Mouse (Mus musculus) hindbrain, embryonic 10.5 days (tissue): ENCODE measurements at regions not wholly inside any gene's neighbourhood (a gene's known extent, or its start where the extent isn't known, plus 50 kb on each side); places are given as distances from the start of the nearest gene placed in this dataset.
"Not testable (repeated sequence)": the region's sequence is repeated elsewhere in the genome, so short reads cannot be mapped to it uniquely, and the experiment has no call there.

ENCODE experiments used
- DNase-seq: peaks from one replicate; pipeline ENCODE4 v3.0.0-alpha.2; 2017; ENCODE audit warnings: low spot score
- H3K27ac ChIP-seq: fragments of 300-500 bp; sonication (generic); 2 replicates; pipeline ENCODE4 v1.5.1; 2016; ENCODE audit warnings: mild to moderate bottlenecking, moderate library complexity
- H3K27me3 ChIP-seq: fragments of 300-500 bp; sonication (generic); 2 replicates; pipeline ENCODE4 v1.6.1; 2016; ENCODE audit warnings: mild to moderate bottlenecking; ENCODE audit not compliant: poor library complexity, insufficient read depth, severe bottlenecking
- H3K36me3 ChIP-seq: fragments of 300-500 bp; sonication (generic); 2 replicates; pipeline ENCODE4 v1.6.1; 2016; ENCODE audit warnings: mild to moderate bottlenecking, moderate library complexity
- H3K4me1 ChIP-seq: fragments of 300-500 bp; sonication (generic); replicated peaks from 2 replicates; pipeline ENCODE4 v1.6.1; 2016; ENCODE audit warnings: mild to moderate bottlenecking
- H3K4me3 ChIP-seq: fragments of 300-500 bp; sonication (generic); 2 replicates; pipeline ENCODE4 v1.5.1; 2016; ENCODE audit warnings: mild to moderate bottlenecking, moderate library complexity
- H3K9me3 ChIP-seq: fragments of 300-500 bp; sonication (generic); 2 replicates; pipeline ENCODE4 v1.6.1; 2016; ENCODE audit warnings: mild to moderate bottlenecking, moderate library complexity
- WGBS: fragments of 180-500 bp; shearing (Covaris S2); methylation state at CpG from one replicate; pipeline ENCODE4 v1.1.7; 2016; 5-methylcytosine and 5-hydroxymethylcytosine counted together

DNA sequence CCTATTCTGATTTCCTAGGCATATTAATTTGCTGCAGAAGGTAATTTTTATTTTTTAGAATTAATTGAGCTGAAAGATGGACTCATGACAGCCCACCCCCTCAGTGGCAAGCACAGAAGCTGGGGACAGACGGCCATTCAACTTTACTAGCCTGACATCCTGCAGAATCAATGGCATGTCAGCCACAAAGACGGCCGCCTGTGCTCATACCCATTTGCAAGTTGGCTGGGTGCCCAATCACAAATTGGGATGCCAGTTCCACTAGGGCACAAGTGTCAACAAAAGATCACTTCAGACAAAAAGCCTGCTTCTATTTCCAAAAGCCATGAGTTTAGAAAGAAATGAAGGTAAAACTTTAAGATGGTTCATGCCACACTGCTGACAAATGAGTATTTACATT is 447.0 kb downstream of the Nova1 start:
- Histone ChIP-seq H3K9me3 (no peaks in the 10 kb centered on the region), H3K36me3 (no peaks in the 10 kb centered on the region), H3K4me1 (no peaks in the 10 kb centered on the region), H3K4me3 (no peak overlapping the region), H3K27me3 (no peaks in the 10 kb centered on the region), H3K27ac (no peak overlapping the region)
- no peak for DNase-seq
- 51% methylated on average over 3 of the region's 3 CpGs for WGBS

DNA sequence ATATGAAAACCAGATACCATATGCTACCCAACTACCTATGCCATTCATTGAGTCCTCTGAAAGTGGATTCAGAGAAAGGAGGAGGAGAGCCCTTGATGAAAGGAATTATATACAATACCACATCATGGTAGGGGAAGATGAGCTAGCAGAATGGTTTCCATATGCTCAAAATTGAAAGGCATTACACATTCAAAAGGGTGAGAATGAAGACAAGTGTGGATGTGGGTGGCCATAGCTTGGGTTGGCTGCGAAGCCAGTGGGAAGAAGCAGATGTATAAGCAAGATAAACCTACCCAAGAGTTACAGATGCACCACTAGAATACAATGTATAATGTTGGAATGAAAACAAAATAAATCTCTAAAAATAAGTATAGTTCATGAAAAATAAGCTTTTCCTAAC is 485.4 kb downstream of the Nova1 start:
- Histone ChIP-seq H3K4me3 (no peak overlapping the region), H3K4me1 (no peaks in the 10 kb centered on the region), H3K27me3 (no peaks in the 10 kb centered on the region), H3K27ac (no peak overlapping the region), H3K9me3 (no peaks in the 10 kb centered on the region), H3K36me3 (no peaks in the 10 kb centered on the region)
- DNase-seq = no peak
- 98% methylated on average over 1 of the region's 1 CpGs for WGBS

DNA sequence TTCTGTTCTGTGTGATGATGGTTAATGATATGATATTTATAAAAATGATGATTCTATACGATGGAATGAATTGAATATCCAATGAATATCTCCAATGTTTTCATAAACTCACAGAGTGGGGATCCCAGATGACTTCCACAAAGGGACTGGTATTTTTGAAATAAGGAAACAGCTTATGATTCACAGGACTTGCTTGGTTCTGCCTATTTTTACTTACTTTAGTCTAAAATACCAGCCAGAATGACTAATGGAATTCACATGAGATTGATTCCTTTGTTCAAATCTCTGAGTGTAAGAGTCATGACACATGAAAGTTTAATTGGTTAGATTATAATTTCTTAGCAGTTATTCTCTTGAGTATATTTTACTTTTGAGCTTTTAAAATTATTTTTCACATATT is 490.9 kb downstream of the Nova1 start:
- WGBS = 83% methylated on average over 1 of the region's 1 CpGs
- H3K27me3 ChIP-seq = no peaks in the 10 kb centered on the region
- no peak for DNase-seq
- H3K9me3 ChIP-seq = no peaks in the 10 kb centered on the region
- H3K36me3 ChIP-seq = no peaks in the 10 kb centered on the region
- H3K4me3 ChIP-seq = no peak overlapping the region
- no peaks in the 10 kb centered on the region for H3K4me1 ChIP-seq
- H3K27ac ChIP-seq = no peak overlapping the region

DNA sequence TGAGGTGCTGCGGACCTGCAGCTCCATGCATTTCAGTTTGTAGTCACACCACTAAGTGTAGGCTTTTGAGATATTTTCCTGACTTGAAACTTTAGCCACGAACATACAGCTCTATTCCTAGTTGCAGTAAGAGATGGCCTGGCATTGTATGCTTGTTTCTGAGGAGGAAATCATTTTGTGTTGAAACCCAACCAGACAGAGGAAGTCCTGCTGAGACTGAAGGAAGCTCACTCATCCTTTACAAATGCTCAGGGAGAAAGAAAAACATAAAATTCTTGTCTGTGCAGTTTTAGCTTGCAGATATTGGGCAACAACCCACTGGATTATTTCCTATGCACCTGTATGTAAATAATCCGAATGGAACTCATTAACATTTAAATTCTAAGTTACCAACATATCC is 495.5 kb downstream of the Nova1 start:
- H3K4me3 ChIP-seq = no peak overlapping the region
- 79% methylated on average over 3 of the region's 3 CpGs for WGBS
- no peaks in the 10 kb centered on the region for H3K4me1 ChIP-seq
- DNase-seq = no peak
- H3K9me3 ChIP-seq = no peaks in the 10 kb centered on the region
- no peaks in the 10 kb centered on the region for H3K36me3 ChIP-seq
- no peaks in the 10 kb centered on the region for H3K27me3 ChIP-seq
- H3K27ac ChIP-seq = no peak overlapping the region

DNA sequence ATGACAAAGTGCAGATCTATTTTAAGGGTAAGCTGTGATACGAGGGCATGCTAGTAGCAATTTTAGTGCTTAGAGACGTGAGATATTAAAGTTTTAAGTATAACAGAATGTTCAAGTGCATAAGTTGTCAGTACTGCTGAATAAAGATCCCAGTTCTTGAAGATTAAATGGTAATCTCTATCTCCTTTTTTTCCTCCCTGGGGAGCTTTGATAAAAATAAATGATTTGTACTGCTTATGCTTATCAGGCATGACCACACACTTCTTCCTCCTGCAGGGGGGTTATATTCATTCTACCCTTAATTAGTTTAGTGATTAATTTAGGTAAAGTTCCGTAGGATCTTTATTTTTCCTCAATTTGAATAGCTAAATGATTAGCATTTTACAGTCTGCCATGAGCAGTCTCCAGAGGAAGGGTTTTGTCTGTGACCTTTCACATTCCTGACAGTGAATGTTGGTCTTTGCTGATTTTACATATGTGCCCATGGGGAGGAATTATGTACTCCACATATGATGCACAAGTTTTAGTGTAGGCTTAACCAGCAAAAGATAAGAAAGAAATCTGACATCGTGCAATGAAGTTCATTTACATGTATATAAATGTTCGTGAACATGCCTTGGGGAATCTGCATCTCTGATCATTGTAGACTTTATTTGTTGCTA is 515.5 kb downstream of the Nova1 start:
- WGBS = 84% methylated on average over 5 of the region's 5 CpGs
- no peaks in the 10 kb centered on the region for H3K27me3 ChIP-seq
- no peak for DNase-seq
- H3K9me3 ChIP-seq = no peaks in the 10 kb centered on the region
- no peaks in the 10 kb centered on the region for H3K36me3 ChIP-seq
- no peaks in the 10 kb centered on the region for H3K4me1 ChIP-seq
- no peak overlapping the region for H3K27ac ChIP-seq
- H3K4me3 ChIP-seq = no peak overlapping the region

DNA sequence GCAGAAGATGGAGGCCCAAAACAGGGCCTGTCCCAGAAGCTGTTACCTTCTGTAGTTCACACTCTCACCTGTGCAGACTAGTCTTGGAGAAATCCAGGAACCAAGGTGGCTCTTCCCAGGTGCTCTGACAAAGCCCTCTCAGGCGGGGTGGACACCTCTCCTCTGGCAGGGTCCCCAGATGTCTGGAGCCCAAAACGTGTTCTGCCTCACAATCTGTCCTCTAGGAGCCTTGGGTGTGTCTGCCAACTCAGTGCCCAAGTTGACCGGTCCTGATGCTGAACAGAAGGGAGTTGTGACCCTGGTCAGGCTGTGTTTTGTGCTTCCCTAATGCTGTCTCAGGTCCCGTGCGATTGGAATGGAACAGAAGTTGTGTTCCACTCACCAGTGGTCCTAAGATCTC is 519.8 kb downstream of the Nova1 start:
- H3K36me3 ChIP-seq = no peaks in the 10 kb centered on the region
- H3K27me3 ChIP-seq = no peaks in the 10 kb centered on the region
- no peaks in the 10 kb centered on the region for H3K4me1 ChIP-seq
- H3K9me3 ChIP-seq = no peaks in the 10 kb centered on the region
- DNase-seq = no peak
- no peak overlapping the region for H3K27ac ChIP-seq
- WGBS = 86% methylated on average over 5 of the region's 5 CpGs
- H3K4me3 ChIP-seq = no peak overlapping the region

DNA sequence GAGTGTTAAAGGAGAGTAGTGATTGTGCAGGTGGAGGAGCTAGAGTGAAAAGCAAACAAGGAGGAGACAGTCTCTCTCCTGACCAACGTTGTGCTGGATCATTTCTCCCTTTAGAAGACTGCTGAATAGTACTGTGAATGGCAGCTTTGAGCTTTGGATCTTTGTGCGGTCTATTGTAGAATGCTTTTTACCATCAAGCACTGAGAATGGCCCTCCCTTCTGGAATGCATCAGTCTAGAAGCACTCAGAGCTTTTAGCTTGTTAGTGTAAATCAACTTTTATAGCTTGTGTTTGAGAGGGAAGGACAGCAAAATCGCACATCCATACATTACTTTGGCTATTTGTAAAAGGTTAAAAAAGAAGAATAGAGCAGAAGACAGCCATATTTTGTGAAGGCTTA is 534.2 kb downstream of the Nova1 start:
- Histone ChIP-seq H3K4me3 (no peak overlapping the region), H3K36me3 (no peaks in the 10 kb centered on the region), H3K4me1 (no peaks in the 10 kb centered on the region), H3K27me3 (no peaks in the 10 kb centered on the region), H3K27ac (no peak overlapping the region), H3K9me3 (no peaks in the 10 kb centered on the region)
- WGBS = 67% methylated on average over 3 of the region's 3 CpGs
- no peak for DNase-seq

DNA sequence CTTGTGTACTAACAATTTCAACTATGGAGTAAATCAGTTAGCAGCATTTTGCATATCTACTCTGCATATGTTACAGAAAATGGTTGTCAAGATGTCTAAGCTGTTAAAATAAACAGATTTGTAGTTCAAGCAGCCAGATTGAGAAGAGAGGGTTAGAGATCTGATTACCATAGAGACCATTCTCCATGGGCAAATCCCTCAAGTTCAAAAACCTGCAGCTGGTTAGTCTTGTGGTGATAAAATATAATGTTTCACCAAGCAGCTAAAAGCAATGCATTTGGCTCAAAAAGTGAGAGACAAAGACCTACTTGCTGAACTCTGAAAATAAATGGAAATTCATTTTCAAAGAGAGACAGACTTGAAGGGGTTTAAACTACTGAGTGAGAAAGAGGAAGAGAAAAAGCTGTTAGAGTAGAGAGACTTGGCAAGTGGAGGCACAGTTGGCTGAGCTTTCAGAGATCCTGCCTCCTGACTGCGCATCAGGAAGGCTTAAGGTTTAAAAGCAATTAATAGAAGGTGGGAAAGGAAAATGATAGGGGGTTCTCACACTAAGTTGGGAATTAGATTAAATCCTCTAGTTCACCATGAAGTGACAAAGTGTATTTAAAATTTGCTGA is 570.2 kb downstream of the Nova1 start:
- 83% methylated on average over 1 of the region's 1 CpGs for WGBS
- DNase-seq = no peak
- Histone ChIP-seq H3K9me3 (no peaks in the 10 kb centered on the region), H3K36me3 (no peaks in the 10 kb centered on the region), H3K4me1 (no peaks in the 10 kb centered on the region), H3K27ac (no peak overlapping the region), H3K4me3 (no peak overlapping the region), H3K27me3 (no peaks in the 10 kb centered on the region)

DNA sequence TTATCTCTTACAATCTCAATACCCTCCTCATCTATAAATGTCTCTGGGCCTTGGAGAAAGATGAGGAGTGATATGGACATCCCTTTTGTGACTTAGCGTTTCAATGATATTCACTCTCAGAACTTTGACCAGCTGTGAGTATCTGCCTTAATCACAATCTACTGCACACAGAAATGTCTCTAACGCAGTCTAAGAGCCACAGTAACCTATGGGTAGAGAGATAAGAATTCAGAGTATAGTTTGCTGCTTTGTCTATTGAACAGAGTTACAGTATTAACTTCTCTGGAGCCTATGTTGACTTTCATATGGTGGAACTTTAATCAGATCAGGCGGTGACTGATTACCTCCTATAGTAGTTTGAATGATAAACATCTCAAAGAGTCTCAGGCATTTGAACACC is 573.8 kb downstream of the Nova1 start:
- H3K4me3 ChIP-seq = no peak overlapping the region
- WGBS = 91% methylated on average over 3 of the region's 3 CpGs
- H3K4me1 ChIP-seq = no peaks in the 10 kb centered on the region
- H3K9me3 ChIP-seq = no peaks in the 10 kb centered on the region
- H3K36me3 ChIP-seq = no peaks in the 10 kb centered on the region
- no peaks in the 10 kb centered on the region for H3K27me3 ChIP-seq
- no peak for DNase-seq
- H3K27ac ChIP-seq = no peak overlapping the region

DNA sequence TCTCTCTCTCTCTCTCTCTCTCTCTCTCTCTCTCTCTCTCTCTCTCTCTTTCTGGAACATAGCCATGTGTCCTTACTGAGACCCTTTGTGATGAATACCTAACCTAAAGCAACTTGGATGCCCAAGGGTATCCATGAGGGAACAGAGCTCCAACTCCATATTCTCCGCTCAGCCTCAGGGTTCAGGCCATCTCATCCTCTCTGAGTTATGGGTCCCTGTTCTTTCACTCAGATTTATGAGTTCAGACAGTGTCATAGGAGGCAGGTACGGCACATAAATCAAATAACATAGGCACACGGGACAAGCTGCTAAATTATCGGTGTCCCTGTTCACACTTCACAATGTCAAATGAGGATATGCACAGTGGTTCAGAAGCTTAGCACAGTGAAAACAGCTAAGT is 586.4 kb downstream of the Nova1 start:
- Histone ChIP-seq H3K27ac (no peak overlapping the region), H3K9me3 (no peaks in the 10 kb centered on the region), H3K4me3 (no peak overlapping the region), H3K36me3 (no peaks in the 10 kb centered on the region), H3K27me3 (no peaks in the 10 kb centered on the region), H3K4me1 (no peaks in the 10 kb centered on the region)
- no peak for DNase-seq
- WGBS = 88% methylated on average over 4 of the region's 4 CpGs

DNA sequence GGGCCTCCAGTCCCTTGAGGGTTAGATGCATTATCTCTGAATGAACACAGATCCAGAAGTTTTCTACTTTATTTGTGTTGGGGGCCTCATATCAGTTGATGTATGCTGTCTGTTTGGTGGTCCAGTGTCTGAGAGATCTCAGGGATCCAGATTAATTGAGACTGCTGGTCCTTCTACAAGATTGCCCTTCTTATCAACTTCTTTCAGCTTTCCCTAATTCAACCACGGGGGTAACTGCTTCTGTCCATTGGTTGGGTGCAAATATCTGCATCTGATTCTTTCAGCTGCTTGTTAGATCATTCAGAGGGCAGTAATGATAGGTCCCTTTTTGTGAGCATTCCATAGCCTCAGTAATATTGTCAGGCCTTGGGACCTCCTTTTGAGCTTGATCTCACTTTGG is 603.4 kb downstream of the Nova1 start:
- H3K27me3 ChIP-seq, H3K4me1 ChIP-seq, H3K36me3 ChIP-seq, H3K27ac ChIP-seq, DNase-seq, H3K4me3 ChIP-seq, H3K9me3 ChIP-seq: not testable (repeated sequence)
- WGBS = 81% methylated on average over 1 of the region's 1 CpGs

DNA sequence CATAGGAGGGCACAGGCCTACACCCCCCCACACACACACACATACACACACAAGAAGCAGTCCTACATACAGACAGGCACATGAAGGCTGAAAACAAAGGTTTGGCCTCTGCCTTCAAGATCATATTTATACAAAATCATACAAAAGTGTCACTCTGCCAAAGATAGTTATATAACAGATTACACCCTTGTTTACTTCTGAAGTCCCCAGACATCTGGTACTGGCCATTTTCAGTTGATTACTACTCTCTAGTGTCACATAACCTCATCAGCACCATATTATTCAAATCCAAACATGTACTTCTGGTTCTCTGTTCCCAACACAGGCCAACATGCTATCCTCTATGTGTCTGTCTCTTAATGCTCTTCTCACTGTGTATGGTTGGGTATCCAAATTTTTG is 619.7 kb downstream of the Nova1 start:
- no peaks in the 10 kb centered on the region for H3K9me3 ChIP-seq
- no peaks in the 10 kb centered on the region for H3K36me3 ChIP-seq
- H3K4me3 ChIP-seq = no peak overlapping the region
- no peak overlapping the region for H3K27ac ChIP-seq
- H3K27me3 ChIP-seq = no peaks in the 10 kb centered on the region
- H3K4me1 ChIP-seq = no peaks in the 10 kb centered on the region
- no peak for DNase-seq

DNA sequence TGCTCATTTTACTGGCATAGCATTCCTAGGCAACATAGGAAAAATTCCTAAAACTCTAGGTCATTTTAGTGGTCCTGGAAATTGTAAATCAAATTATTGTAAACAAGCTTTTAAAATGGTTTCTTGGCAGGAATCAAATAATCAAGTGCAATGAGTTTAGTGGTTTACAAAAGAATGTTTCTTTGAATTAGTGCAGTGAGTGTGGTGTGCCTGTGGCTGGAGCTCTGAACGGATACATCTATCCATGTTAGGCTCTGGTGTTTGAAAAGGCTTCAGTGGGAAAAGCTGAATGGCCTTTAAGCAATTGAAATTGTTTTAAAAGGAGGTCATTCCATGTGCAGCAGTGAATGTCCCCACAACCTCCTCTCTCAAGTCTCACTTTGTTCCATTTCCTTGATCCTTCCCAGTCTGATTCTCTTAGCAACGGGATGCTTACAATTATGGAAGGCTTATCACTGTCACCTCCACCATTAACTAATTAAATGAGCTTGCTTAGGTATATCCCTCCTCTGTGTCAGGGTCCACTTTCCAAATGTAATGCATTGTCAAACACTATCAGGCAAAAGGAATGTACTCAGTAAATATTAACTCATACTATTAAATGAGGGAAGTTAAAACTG is 621.1 kb downstream of the Nova1 start:
- Histone ChIP-seq H3K27me3 (no peaks in the 10 kb centered on the region), H3K4me1 (no peaks in the 10 kb centered on the region), H3K4me3 (no peak overlapping the region), H3K9me3 (no peaks in the 10 kb centered on the region), H3K27ac (no peak overlapping the region), H3K36me3 (no peaks in the 10 kb centered on the region)
- WGBS = 61% methylated on average over 2 of the region's 2 CpGs
- DNase-seq = no peak
